14 mouse cellular contexts compared by ENCODE assay signal in genomic region chr12:82369402-82370160, GRCm38 (mm10).
DNase-seq lines count a peak whose midpoint lies in the region; ATAC-seq and TF ChIP-seq lines count a peak whose summit lies in the region.
"Had no signal": no experiment of that assay in that cellular context is flagged by ENCODE, and none has a peak within 500 bp of the region (broad histone marks: within the 10 kb centered on the region; RNA-seq: fewer than 3 reads in every experiment).

No protein-coding gene starts in this region.

- H3K4me3 ChIP-seq in kidney, embryonic 15.5 days (replicated peaks), result no peak overlapping the region
- H3K4me3 ChIP-seq in midbrain, embryonic 13.5 days (replicated peaks), result no peak overlapping the region
- no peak overlapping the region for H3K4me3 ChIP-seq in midbrain, embryonic 10.5 days
- H3K4me3 ChIP-seq in forebrain, embryonic 11.5 days (ENCODE audit: low read depth, low read length), result no peak overlapping the region
- H3K4me3 ChIP-seq in olfactory bulb, adult 2 months (ENCODE audit: insufficient read depth, low read depth, low read length), result no peak overlapping the region
- H3K4me3 ChIP-seq: intestine, embryonic 15.5 days had no signal

- 65% methylated on average over 5 of the region's 5 CpGs for WGBS in kidney, embryonic 15.5 days
- WGBS in midbrain, embryonic 13.5 days, result 30% methylated on average over 5 of the region's 5 CpGs
- WGBS in midbrain, embryonic 10.5 days, result 68% methylated on average over 5 of the region's 5 CpGs
- 56% methylated on average over 5 of the region's 5 CpGs for WGBS in forebrain, embryonic 11.5 days
- WGBS in olfactory bulb, adult 2 months, result 34% methylated on average over 5 of the region's 5 CpGs

- H3K9me3 ChIP-seq in kidney, embryonic 15.5 days (replicated peaks), result no peaks in the 10 kb centered on the region
- no peaks in the 10 kb centered on the region for H3K9me3 ChIP-seq in midbrain, embryonic 13.5 days
- H3K9me3 ChIP-seq in midbrain, embryonic 10.5 days (replicated peaks), result no peaks in the 10 kb centered on the region
- no peaks in the 10 kb centered on the region for H3K9me3 ChIP-seq in forebrain, embryonic 11.5 days (ENCODE audit: control insufficient read depth, low read length)
- H3K9me3 ChIP-seq: intestine, embryonic 15.5 days had no signal

- no peak overlapping the region for H3K9ac ChIP-seq in kidney, embryonic 15.5 days
- no peak overlapping the region for H3K9ac ChIP-seq in midbrain, embryonic 13.5 days (replicated peaks)
- no peak overlapping the region for H3K9ac ChIP-seq in forebrain, embryonic 11.5 days (ENCODE audit: low read length)
- H3K9ac ChIP-seq: intestine, embryonic 15.5 days had no signal

- H3K27me3 ChIP-seq in kidney, embryonic 15.5 days, result no peaks in the 10 kb centered on the region
- no peaks in the 10 kb centered on the region for H3K27me3 ChIP-seq in midbrain, embryonic 13.5 days
- H3K27me3 ChIP-seq in midbrain, embryonic 10.5 days (ENCODE audit: low read depth, poor library complexity, severe bottlenecking), result no peaks in the 10 kb centered on the region
- H3K27me3 ChIP-seq in forebrain, embryonic 11.5 days (ENCODE audit: control insufficient read depth, insufficient read depth, low read length), result no peaks in the 10 kb centered on the region
- H3K27me3 ChIP-seq: intestine, embryonic 15.5 days had no signal

- ATAC-seq in kidney, embryonic 15.5 days (replicated peaks; ENCODE audit: low FRiP score), result no peak
- peak; percentile 74 for ATAC-seq in midbrain, embryonic 13.5 days
- no peak for ATAC-seq in forebrain, embryonic 11.5 days (replicated peaks; ENCODE audit: low FRiP score)
- ATAC-seq: intestine, embryonic 15.5 days had no signal

- 0 out of 2 replicates have a peak overlapping the region, but pooled peaks have one; percentile 25 for H3K27ac ChIP-seq in kidney, embryonic 15.5 days
- H3K27ac ChIP-seq in midbrain, embryonic 13.5 days, result peak overlapping the region; percentile 71
- H3K27ac ChIP-seq in midbrain, embryonic 10.5 days (replicated peaks), result no peak overlapping the region; the same call in 1 of the 2 replicates
- H3K27ac ChIP-seq in forebrain, embryonic 11.5 days (ENCODE audit: low read depth, low read length), result peak overlapping the region; percentile 19; the same call in 1 of the 2 replicates
- peak overlapping the region; percentile 43 for H3K27ac ChIP-seq in olfactory bulb, adult 2 months (ENCODE audit: insufficient read depth, low read depth, low read length)
- H3K27ac ChIP-seq: intestine, embryonic 15.5 days had no signal

- H3K36me3 ChIP-seq in kidney, embryonic 15.5 days, result peaks cover 5% of the 10 kb centered on the region; the same call in 1 of the 2 replicates
- no peaks in the 10 kb centered on the region for H3K36me3 ChIP-seq in midbrain, embryonic 13.5 days
- peaks cover 8% of the 10 kb centered on the region; the same call in 1 of the 2 replicates for H3K36me3 ChIP-seq in midbrain, embryonic 10.5 days
- H3K36me3 ChIP-seq in forebrain, embryonic 11.5 days (ENCODE audit: control insufficient read depth, insufficient read depth, low read length), result no peaks in the 10 kb centered on the region
- H3K36me3 ChIP-seq: intestine, embryonic 15.5 days had no signal

- H3K4me2 ChIP-seq in kidney, embryonic 15.5 days, result no peak overlapping the region
- H3K4me2 ChIP-seq in midbrain, embryonic 13.5 days (replicated peaks), result no peak overlapping the region
- no peak overlapping the region for H3K4me2 ChIP-seq in forebrain, embryonic 11.5 days (ENCODE audit: low read depth, low read length, severe bottlenecking)
- H3K4me2 ChIP-seq: intestine, embryonic 15.5 days had no signal

- TF ChIP-seq CTCF in olfactory bulb, adult 2 months (IDR thresholded peaks at IDR 0.05; ENCODE audit: insufficient read depth, low read depth, low read length), result no peak

- no peak for DNase-seq in kidney, adult 18-20 months
- DNase-seq in midbrain, embryonic 10.5 days (ENCODE audit: low spot score), result no peak
- DNase-seq in forebrain, embryonic 11.5 days (ENCODE audit: low spot score), result no peak
- DNase-seq in Muller cell, postnatal 12 days (ENCODE audit: inconsistent ontology term), result no peak
- no peak for DNase-seq in cerebellum, adult 11-12 months
- DNase-seq: adrenal gland, postnatal 10 days; embryo, embryonic 11 days; heart, postnatal 36 days; kidney, postnatal 36 days; thymus, adult 18-20 months had no signal

- H3K4me1 ChIP-seq in kidney, embryonic 15.5 days, result 0 out of 2 replicates have a peak, but pooled peaks cover 4% of the 10 kb centered on the region
- H3K4me1 ChIP-seq in midbrain, embryonic 13.5 days (replicated peaks), result peaks cover 57% of the 10 kb centered on the region
- peaks cover 59% of the 10 kb centered on the region for H3K4me1 ChIP-seq in midbrain, embryonic 10.5 days
- no peaks in the 10 kb centered on the region; the same call in 1 of the 2 replicates for H3K4me1 ChIP-seq in forebrain, embryonic 11.5 days (replicated peaks; ENCODE audit: control insufficient read depth, insufficient read depth, low read length)
- H3K4me1 ChIP-seq in olfactory bulb, adult 2 months (ENCODE audit: control insufficient read depth, insufficient read depth, low read length), result peaks cover 24% of the 10 kb centered on the region
- H3K4me1 ChIP-seq: intestine, embryonic 15.5 days had no signal

- TF ChIP-seq POLR2A in olfactory bulb, adult 2 months (IDR thresholded peaks at IDR 0.05; ENCODE audit: insufficient read depth, low read depth, low read length), result no peak
